ENCODE assay signal across 9 mouse cellular contexts in the genomic region with DNA sequence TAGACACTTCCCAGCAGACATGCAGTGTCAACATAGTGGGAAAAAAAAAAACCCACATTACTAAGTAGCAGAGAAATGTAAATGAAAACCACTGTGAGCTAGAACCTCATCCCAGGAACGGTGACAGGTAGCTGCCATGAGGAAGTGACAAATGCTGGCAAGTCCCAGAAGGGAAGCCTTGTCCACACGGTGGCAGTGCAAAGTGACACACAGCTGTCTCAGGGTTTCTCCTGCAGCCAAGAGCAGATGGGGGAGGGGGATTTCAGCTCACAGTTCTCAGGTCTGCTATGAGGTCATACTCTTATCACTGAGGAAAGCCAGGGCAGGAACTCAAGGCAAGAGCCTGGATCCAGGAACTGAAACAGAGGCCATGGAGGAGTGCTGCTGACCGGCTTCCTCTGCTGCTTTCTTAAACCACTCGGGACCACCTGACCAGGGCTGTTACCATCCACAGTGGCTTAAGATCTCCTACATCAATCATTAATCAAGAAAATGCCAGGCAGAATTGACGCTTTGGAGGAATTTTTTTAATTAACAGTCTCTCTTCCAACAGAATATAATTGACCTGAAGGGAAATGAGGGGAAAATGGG.
DNase-seq lines count a peak whose midpoint lies in the region; ATAC-seq and TF ChIP-seq lines count a peak whose summit lies in the region.
"Had no signal": no experiment of that assay in that cellular context is flagged by ENCODE, and none has a peak within 500 bp of the region (broad histone marks: within the 10 kb centered on the region; RNA-seq: fewer than 3 reads in every experiment).

No protein-coding gene starts in this region.

- no peak overlapping the region for H3K9ac ChIP-seq in forebrain, postnatal 0 days
- H3K9ac ChIP-seq in midbrain, embryonic 13.5 days (replicated peaks) = no peak overlapping the region
- H3K9ac ChIP-seq: embryonic facial prominence, embryonic 12.5 days had no signal

- no peaks in the 10 kb centered on the region for H3K4me1 ChIP-seq in kidney, adult 2 months (ENCODE audit: control insufficient read depth, insufficient read depth, low read length)
- H3K4me1 ChIP-seq in forebrain, postnatal 0 days (ENCODE audit: insufficient read depth) = no peaks in the 10 kb centered on the region
- peaks cover 9% of the 10 kb centered on the region for H3K4me1 ChIP-seq in midbrain, embryonic 13.5 days (replicated peaks)
- H3K4me1 ChIP-seq: embryonic facial prominence, embryonic 12.5 days had no signal

- H3K4me3 ChIP-seq in kidney, adult 2 months (ENCODE audit: insufficient read depth, low read depth, low read length) = no peak overlapping the region
- H3K4me3 ChIP-seq in forebrain, postnatal 0 days (ENCODE audit: low read depth, low read length) = no peak overlapping the region
- H3K4me3 ChIP-seq in midbrain, embryonic 13.5 days (replicated peaks) = no peak overlapping the region
- H3K4me3 ChIP-seq: embryonic facial prominence, embryonic 12.5 days had no signal

- no peak overlapping the region for H3K27ac ChIP-seq in kidney, adult 2 months (ENCODE audit: insufficient read depth, low read depth, low read length)
- no peak overlapping the region for H3K27ac ChIP-seq in forebrain, postnatal 0 days (ENCODE audit: low read depth, low read length)
- 0 out of 2 replicates have a peak overlapping the region, but pooled peaks have one; percentile 4 for H3K27ac ChIP-seq in midbrain, embryonic 13.5 days
- H3K27ac ChIP-seq: embryonic facial prominence, embryonic 12.5 days had no signal

- TF ChIP-seq CTCF in kidney, adult 2 months (conservative IDR thresholded peaks at IDR 0.05; ENCODE audit: insufficient read depth, insufficient read length, low read depth, low read length) = peak; percentile 61
- peak; percentile 57; the same call in 1 of the 2 replicates for TF ChIP-seq CTCF in brain, embryonic 14.5 days (IDR thresholded peaks at IDR 0.05; ENCODE audit: borderline replicate concordance, extremely low read depth, insufficient read depth, insufficient read length)
- TF ChIP-seq CTCF in forebrain, postnatal 0 days (IDR thresholded peaks at IDR 0.05; ENCODE audit: low read depth) = peak; percentile 56

- peak; percentile 58 for ATAC-seq in forebrain, postnatal 0 days
- ATAC-seq in midbrain, embryonic 13.5 days = peak; percentile 53

- H3K36me3 ChIP-seq in kidney, adult 2 months (ENCODE audit: control insufficient read depth, insufficient read depth, low read length) = no peaks in the 10 kb centered on the region
- H3K36me3 ChIP-seq in forebrain, postnatal 0 days (ENCODE audit: insufficient read depth) = no peaks in the 10 kb centered on the region
- H3K36me3 ChIP-seq in midbrain, embryonic 13.5 days = peaks cover 10% of the 10 kb centered on the region
- H3K36me3 ChIP-seq: embryonic facial prominence, embryonic 12.5 days had no signal

- H3K9me3 ChIP-seq in forebrain, postnatal 0 days (ENCODE audit: low read length) = no peaks in the 10 kb centered on the region
- H3K9me3 ChIP-seq in midbrain, embryonic 13.5 days = no peaks in the 10 kb centered on the region
- H3K9me3 ChIP-seq: embryonic facial prominence, embryonic 12.5 days had no signal

- H3K4me2 ChIP-seq in forebrain, postnatal 0 days (ENCODE audit: low read depth) = no peak overlapping the region
- H3K4me2 ChIP-seq in midbrain, embryonic 13.5 days (replicated peaks) = no peak overlapping the region
- H3K4me2 ChIP-seq: embryonic facial prominence, embryonic 12.5 days had no signal

- H3K27me3 ChIP-seq in kidney, adult 2 months (replicated peaks; ENCODE audit: control insufficient read depth, insufficient read depth, low read length) = no peaks in the 10 kb centered on the region
- H3K27me3 ChIP-seq in forebrain, postnatal 0 days (ENCODE audit: insufficient read depth, low read length) = no peaks in the 10 kb centered on the region
- H3K27me3 ChIP-seq in midbrain, embryonic 13.5 days = no peaks in the 10 kb centered on the region
- H3K27me3 ChIP-seq: embryonic facial prominence, embryonic 12.5 days had no signal

- DNase-seq in kidney, adult 2 months = peak; percentile 38
- DNase-seq in kidney, adult 11 months = no peak
- peak; percentile 83 for DNase-seq in brain, embryonic 14.5 days (ENCODE audit: low read depth)
- DNase-seq in forebrain, postnatal 0 days = peak; percentile 33
- DNase-seq in kidney, postnatal 10 days = peak; percentile 41
- no peak for DNase-seq in right cerebral cortex, postnatal 4 days
- no peak for DNase-seq in right cerebral cortex, postnatal 14 days

- TF ChIP-seq POLR2A in kidney, adult 2 months (IDR thresholded peaks at IDR 0.05; ENCODE audit: low read depth, low read length) = no peak
- no peak for TF ChIP-seq POLR2A in brain, embryonic 14.5 days (IDR thresholded peaks at IDR 0.05; ENCODE audit: borderline replicate concordance, extremely low read depth, insufficient read depth, insufficient read length, poor library complexity, severe bottlenecking)

- 29% methylated on average over 5 of the region's 5 CpGs for WGBS in kidney, adult 2 months
- WGBS in forebrain, postnatal 0 days = 24% methylated on average over 5 of the region's 5 CpGs
- 46% methylated on average over 5 of the region's 5 CpGs for WGBS in midbrain, embryonic 13.5 days

Comparison
In these comparisons a context has a peak if more than half of its experiments do, and no peak if none do; other contexts are left out.
1. DNase-seq: peak in kidney, adult 2 months (single experiment), brain, embryonic 14.5 days (single experiment), forebrain, postnatal 0 days (single experiment) and kidney, postnatal 10 days (single experiment); none in kidney, adult 11 months (single experiment), right cerebral cortex, postnatal 4 days (single experiment) and right cerebral cortex, postnatal 14 days (single experiment).
2. Peak in every context shown above with its lines, with median percentiles within 50 percentile points of each other: CTCF ChIP-seq.